Mouse (Mus musculus) forebrain, embryonic 13.5 days (tissue): Measurements from ENCODE around the gene Dkk3. TPM values are rescaled to one million over a fixed set of nuclear protein-coding genes. Genes with fewer than 3 reads are reported as not detected.

ENCODE experiments used
- ATAC-seq: fragments of 200-750 bp; cut with Nextera tagmentation; 2 replicates; pipeline ENCODE4 v1.8.0; 2017
- H3K27ac ChIP-seq: fragments of 300-500 bp; sonication (generic); 2 replicates; pipeline ENCODE4 v1.5.1; 2015; ENCODE audit warnings: inconsistent platforms, mild to moderate bottlenecking, moderate library complexity
- H3K27me3 ChIP-seq: fragments of 300-500 bp; sonication (generic); 2 replicates; pipeline ENCODE4 v1.6.1; 2015; ENCODE audit warnings: mild to moderate bottlenecking, inconsistent platforms
- H3K36me3 ChIP-seq: fragments of 300-500 bp; sonication (generic); 2 replicates; pipeline ENCODE4 v1.6.1; 2015; ENCODE audit warnings: mild to moderate bottlenecking, inconsistent platforms; ENCODE audit not compliant: poor library complexity, severe bottlenecking
- H3K4me1 ChIP-seq: fragments of 300-500 bp; sonication (generic); 2 replicates; pipeline ENCODE4 v1.6.1; 2015; ENCODE audit warnings: inconsistent platforms
- H3K4me2 ChIP-seq: fragments of 300-500 bp; sonication (generic); 2 replicates; pipeline ENCODE4 v1.6.1; 2015; ENCODE audit warnings: inconsistent platforms, mild to moderate bottlenecking, moderate library complexity
- H3K4me3 ChIP-seq: fragments of 300-500 bp; sonication (generic); 2 replicates; pipeline ENCODE4 v1.5.1; 2015; ENCODE audit warnings: mild to moderate bottlenecking, inconsistent platforms
- H3K9ac ChIP-seq: fragments of 300-500 bp; sonication (generic); 2 replicates; pipeline ENCODE4 v1.6.1; 2015; ENCODE audit warnings: mild to moderate bottlenecking, inconsistent platforms
- H3K9me3 ChIP-seq: fragments of 300-500 bp; sonication (generic); replicated peaks from 2 replicates; pipeline ENCODE4 v1.6.1; 2016; ENCODE audit warnings: inconsistent platforms
- WGBS: fragments of 180-500 bp; shearing (Covaris S2); methylation state at CpG from one replicate; pipeline ENCODE4 v1.1.7; 2015; 5-methylcytosine and 5-hydroxymethylcytosine counted together
- polyA plus RNA-seq: library from polyadenylated mRNA; unstranded; fragments of >200 nt; fragmentation: Nextera tagmentation; extraction: Ambion mirVana; gene quantifications from 2 replicates; pipeline ENCODE4 v1.2.1, GENCODE M21; 2015

The Dkk3 gene
- polyA plus RNA-seq, 1 experiment from 2014 or later, result 16.0 TPM

GRCm38 (mm10) chr7:112164430-112164829, 5.6 kb upstream of the Dkk3 start:
- Histone ChIP-seq H3K27me3 (peaks cover 9% of the 10 kb centered on the region), H3K9me3 (no peaks in the 10 kb centered on the region), H3K27ac (no peak overlapping the region), H3K4me3 (no peak overlapping the region), H3K9ac (no peak overlapping the region), H3K36me3 (no peaks in the 10 kb centered on the region), H3K4me1 (no peaks in the 10 kb centered on the region), H3K4me2 (no peak overlapping the region)
- WGBS, result 91% methylated on average over 3 of the region's 3 CpGs
- no peak for ATAC-seq

GRCm38 (mm10) chr7:112159835-112160234, 978 bp upstream of the Dkk3 start:
- Histone ChIP-seq H3K9me3 (no peaks in the 10 kb centered on the region), H3K9ac (no peak overlapping the region), H3K27ac (no peak overlapping the region), H3K4me1 (peaks cover 19% of the 10 kb centered on the region), H3K4me3 (no peak overlapping the region), H3K27me3 (peaks cover 28% of the 10 kb centered on the region), H3K4me2 (no peak overlapping the region), H3K36me3 (no peaks in the 10 kb centered on the region)
- 35% methylated on average over 5 of the region's 6 CpGs for WGBS
- ATAC-seq, result no peak

DNA sequence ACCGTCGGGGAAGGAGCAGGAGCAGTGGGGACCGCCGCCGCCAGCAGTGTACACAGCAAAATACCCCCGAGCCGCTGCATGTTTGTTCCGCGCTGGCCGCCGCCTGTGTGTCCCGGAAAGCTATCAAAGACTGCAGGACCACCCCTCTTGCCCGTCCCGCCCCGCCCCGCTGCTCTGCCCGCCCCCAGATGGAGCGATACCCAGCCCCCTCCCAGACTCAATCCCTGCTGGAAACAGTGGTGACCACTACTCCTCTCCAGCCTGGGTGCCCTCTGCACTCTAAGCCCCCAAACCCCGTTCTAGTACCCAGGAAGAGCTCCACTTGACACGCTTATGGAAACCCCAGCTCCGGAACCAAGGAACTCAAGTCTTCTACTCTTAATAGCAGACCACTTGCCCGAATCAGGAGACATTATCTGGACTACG, 528 bp downstream of the Dkk3 start:
- WGBS, result 1% methylated on average over 22 of the region's 23 CpGs
- Histone ChIP-seq H3K27me3 (peaks cover 28% of the 10 kb centered on the region), H3K4me1 (peaks cover 31% of the 10 kb centered on the region), H3K9me3 (no peaks in the 10 kb centered on the region), H3K36me3 (no peaks in the 10 kb centered on the region), H3K27ac (no peak overlapping the region), H3K4me3 (peak overlapping the region; percentile 49), H3K4me2 (peak overlapping the region; percentile 71), H3K9ac (peak overlapping the region; percentile 66)
- ATAC-seq, result peak; percentile 71

DNA sequence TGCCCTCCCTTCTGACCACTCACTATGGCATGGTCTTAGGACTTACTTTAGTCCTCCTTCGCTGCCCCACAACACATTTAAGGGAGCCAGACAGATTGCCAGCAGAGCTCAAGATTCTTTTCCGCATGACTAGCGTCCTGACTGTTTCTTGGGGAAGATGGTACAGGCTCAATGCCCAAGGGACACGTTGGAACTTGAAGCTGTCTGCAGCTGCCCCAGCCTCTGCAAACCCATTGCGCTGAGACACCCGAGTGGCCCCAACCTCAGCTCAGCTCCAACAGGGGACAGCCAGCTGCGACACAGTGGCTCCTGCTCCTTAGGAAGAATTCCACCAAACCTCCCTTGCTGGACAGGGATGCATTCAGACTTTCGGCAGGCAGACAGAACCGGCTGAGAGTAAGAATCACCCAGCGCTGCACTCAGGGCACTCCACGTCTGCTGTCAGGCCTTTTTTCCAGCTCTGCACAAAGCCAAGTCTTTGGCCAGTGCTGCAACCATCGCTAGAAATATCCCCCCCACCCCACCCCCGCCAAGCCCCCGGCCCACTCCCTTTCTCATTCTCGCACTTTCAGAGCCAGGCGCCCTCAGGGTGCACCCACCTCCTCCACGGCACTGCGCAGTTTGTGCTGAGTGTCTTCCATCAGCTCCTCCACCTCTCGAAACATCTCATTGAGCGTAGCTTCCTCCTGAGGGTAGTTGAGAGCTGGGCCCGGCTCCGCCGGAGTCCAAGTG, 1.1 kb downstream of the Dkk3 start:
- Histone ChIP-seq H3K9ac (peak overlapping the region; percentile 66), H3K4me3 (peak overlapping the region; percentile 49), H3K36me3 (no peaks in the 10 kb centered on the region), H3K27me3 (peaks cover 28% of the 10 kb centered on the region), H3K4me2 (peak overlapping the region; percentile 71), H3K9me3 (no peaks in the 10 kb centered on the region), H3K4me1 (peaks cover 31% of the 10 kb centered on the region), H3K27ac (no peak overlapping the region)
- 13% methylated on average over 23 of the region's 23 CpGs for WGBS
- peak; percentile 44 for ATAC-seq

GRCm38 (mm10) chr7:112155194-112155593, 3.7 kb downstream of the Dkk3 start:
- H3K9me3 ChIP-seq, result no peaks in the 10 kb centered on the region
- no peak overlapping the region for H3K9ac ChIP-seq
- WGBS, result 33% methylated on average over 1 of the region's 1 CpGs
- no peak overlapping the region for H3K4me3 ChIP-seq
- H3K4me1 ChIP-seq, result peaks cover 31% of the 10 kb centered on the region
- H3K27ac ChIP-seq, result no peak overlapping the region
- no peak for ATAC-seq
- H3K36me3 ChIP-seq, result no peaks in the 10 kb centered on the region
- H3K27me3 ChIP-seq, result peaks cover 24% of the 10 kb centered on the region
- no peak overlapping the region for H3K4me2 ChIP-seq

- Histone ChIP-seq H3K36me3 (no peaks in the 10 kb centered on the region), H3K4me2 (no peak overlapping the region), H3K9me3 (no peaks in the 10 kb centered on the region), H3K27me3 (peaks cover 19% of the 10 kb centered on the region), H3K9ac (no peak overlapping the region), H3K4me1 (peaks cover 31% of the 10 kb centered on the region), H3K4me3 (no peak overlapping the region), H3K27ac (no peak overlapping the region)
- 85% methylated on average over 4 of the region's 4 CpGs for WGBS
- ATAC-seq, result no peak
These were observed 4.4 kb downstream of the Dkk3 start for GRCm38 (mm10) chr7:112154445-112154844.

- peaks cover 13% of the 10 kb centered on the region for H3K4me1 ChIP-seq
- H3K27ac ChIP-seq, result no peak overlapping the region
- no peaks in the 10 kb centered on the region for H3K9me3 ChIP-seq
- H3K4me2 ChIP-seq, result no peak overlapping the region
- WGBS, result 90% methylated on average over 10 of the region's 10 CpGs
- H3K4me3 ChIP-seq, result no peak overlapping the region
- no peak overlapping the region for H3K9ac ChIP-seq
- H3K36me3 ChIP-seq, result no peaks in the 10 kb centered on the region
- ATAC-seq, result no peak
- no peaks in the 10 kb centered on the region for H3K27me3 ChIP-seq
These were observed 9.7 kb downstream of the Dkk3 start for GRCm38 (mm10) chr7:112149113-112149512.

GRCm38 (mm10) chr7:112147979-112148378, 10.9 kb downstream of the Dkk3 start:
- no peaks in the 10 kb centered on the region for H3K36me3 ChIP-seq
- peaks cover 19% of the 10 kb centered on the region for H3K4me1 ChIP-seq
- H3K9ac ChIP-seq, result no peak overlapping the region
- WGBS, result 68% methylated on average over 2 of the region's 2 CpGs
- no peak overlapping the region for H3K4me3 ChIP-seq
- no peaks in the 10 kb centered on the region for H3K9me3 ChIP-seq
- H3K27me3 ChIP-seq, result no peaks in the 10 kb centered on the region
- ATAC-seq, result no peak
- H3K4me2 ChIP-seq, result no peak overlapping the region
- no peak overlapping the region for H3K27ac ChIP-seq

DNA sequence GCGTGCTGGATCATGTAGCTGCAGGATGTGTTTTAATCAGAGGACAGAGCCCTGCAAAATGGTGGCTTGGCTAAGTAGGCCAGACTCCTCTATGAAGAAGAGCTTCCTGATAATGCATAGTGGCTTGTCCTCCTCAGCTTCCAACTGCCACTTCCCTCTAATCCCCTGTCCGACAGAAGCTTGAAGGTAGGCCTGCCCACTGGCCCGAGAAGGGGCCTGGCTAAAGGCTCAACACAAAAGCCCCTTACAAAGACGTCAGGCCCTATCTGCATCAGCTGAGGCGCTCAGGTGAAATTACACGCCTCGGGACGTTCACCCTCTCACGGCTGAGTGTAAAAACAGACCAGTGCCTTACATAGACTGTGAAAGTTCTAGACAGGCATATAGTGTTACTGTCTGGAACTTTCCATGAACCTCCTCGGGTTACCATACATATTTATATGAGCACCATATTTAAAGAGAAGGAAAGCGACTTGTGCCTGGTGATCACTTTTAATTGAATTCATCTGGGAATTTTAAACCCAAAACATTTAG, 14.1 kb downstream of the Dkk3 start:
- Histone ChIP-seq H3K4me1 (peaks cover 28% of the 10 kb centered on the region), H3K27ac (no peak overlapping the region), H3K36me3 (no peaks in the 10 kb centered on the region), H3K9ac (no peak overlapping the region), H3K4me3 (no peak overlapping the region), H3K27me3 (no peaks in the 10 kb centered on the region), H3K9me3 (no peaks in the 10 kb centered on the region), H3K4me2 (no peak overlapping the region)
- ATAC-seq, result no peak
- 37% methylated on average over 11 of the region's 11 CpGs for WGBS

DNA sequence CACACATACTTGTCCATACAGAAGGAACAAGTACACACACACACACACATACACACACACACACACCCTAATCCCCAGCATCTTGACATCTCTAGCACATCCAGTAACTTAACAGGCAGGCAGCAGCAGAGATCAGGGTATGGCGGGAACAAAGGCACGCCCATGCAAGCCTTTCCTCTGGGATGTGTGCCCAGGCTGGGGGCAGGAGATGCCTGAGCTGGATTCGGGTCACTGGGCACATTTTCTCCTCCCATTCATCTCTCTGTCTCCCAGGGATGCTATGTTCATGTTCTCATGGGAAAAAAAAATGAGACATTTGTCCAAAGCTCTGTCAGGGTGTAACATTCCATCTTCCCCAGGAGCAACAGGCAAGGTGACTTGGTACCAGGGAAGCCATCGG, 14.9 kb downstream of the Dkk3 start:
- Histone ChIP-seq H3K9ac (no peak overlapping the region), H3K27ac (no peak overlapping the region)

DNA sequence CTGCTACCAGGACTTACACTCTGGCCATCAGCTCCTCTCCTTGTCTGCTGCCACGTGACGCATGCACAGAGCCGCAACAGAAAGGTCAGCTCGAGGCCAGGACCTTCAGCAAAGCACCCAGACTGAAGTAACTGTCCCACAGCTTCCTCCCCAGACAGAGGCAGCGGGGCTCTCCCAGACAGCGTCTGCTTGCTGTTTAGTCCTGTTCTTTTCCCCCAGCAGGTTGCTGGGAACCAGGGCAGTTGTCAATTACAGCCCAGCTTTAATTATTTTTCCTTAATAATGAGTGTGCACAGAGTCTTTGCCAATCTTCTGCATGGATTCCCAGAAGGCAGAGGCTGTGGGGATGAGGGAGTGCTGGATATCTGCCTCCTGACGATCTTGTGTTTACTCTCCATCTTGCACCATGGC, 15.8 kb downstream of the Dkk3 start:
- peak; percentile 61 for ATAC-seq
- H3K27me3 ChIP-seq, result no peaks in the 10 kb centered on the region
- peaks cover 28% of the 10 kb centered on the region for H3K4me1 ChIP-seq
- peak overlapping the region; percentile 75 for H3K27ac ChIP-seq
- no peak overlapping the region for H3K9ac ChIP-seq
- no peak overlapping the region for H3K4me2 ChIP-seq
- no peak overlapping the region for H3K4me3 ChIP-seq
- H3K9me3 ChIP-seq, result no peaks in the 10 kb centered on the region
- 20% methylated on average over 7 of the region's 7 CpGs for WGBS
- H3K36me3 ChIP-seq, result no peaks in the 10 kb centered on the region

More for the DNA sequence above, 14.9 kb downstream of the Dkk3 start:
- Histone ChIP-seq H3K4me2 (no peak overlapping the region), H3K9me3 (no peaks in the 10 kb centered on the region), H3K4me3 (no peak overlapping the region), H3K27me3 (no peaks in the 10 kb centered on the region), H3K36me3 (no peaks in the 10 kb centered on the region), H3K4me1 (peaks cover 28% of the 10 kb centered on the region)
- WGBS, result 57% methylated on average over 4 of the region's 4 CpGs
- ATAC-seq, result peak; percentile 10; the same call in 1 of the 2 replicates

GRCm38 (mm10) chr7:112142616-112143015, 16.2 kb downstream of the Dkk3 start:
- Histone ChIP-seq H3K9me3 (no peaks in the 10 kb centered on the region), H3K36me3 (no peaks in the 10 kb centered on the region), H3K4me3 (no peak overlapping the region), H3K4me2 (no peak overlapping the region), H3K4me1 (peaks cover 28% of the 10 kb centered on the region), H3K27ac (peak overlapping the region; percentile 75; the same call in 1 of the 2 replicates), H3K27me3 (no peaks in the 10 kb centered on the region), H3K9ac (no peak overlapping the region)
- ATAC-seq, result no peak
- WGBS, result 79% methylated on average over 3 of the region's 3 CpGs
